Mouse (Mus musculus): ENCODE measurements at regions not wholly inside any gene's neighbourhood (a gene's known extent, or its start where the extent isn't known, plus 50 kb on each side); places are given as distances from the start of the nearest gene placed in this dataset.
A peak's percentile ranks its signal among the peaks of the same experiment; 100 is the strongest.
"Not testable (repeated sequence)": the region's sequence is repeated elsewhere in the genome, so short reads cannot be mapped to it uniquely, and the experiment has no call there.

DNA sequence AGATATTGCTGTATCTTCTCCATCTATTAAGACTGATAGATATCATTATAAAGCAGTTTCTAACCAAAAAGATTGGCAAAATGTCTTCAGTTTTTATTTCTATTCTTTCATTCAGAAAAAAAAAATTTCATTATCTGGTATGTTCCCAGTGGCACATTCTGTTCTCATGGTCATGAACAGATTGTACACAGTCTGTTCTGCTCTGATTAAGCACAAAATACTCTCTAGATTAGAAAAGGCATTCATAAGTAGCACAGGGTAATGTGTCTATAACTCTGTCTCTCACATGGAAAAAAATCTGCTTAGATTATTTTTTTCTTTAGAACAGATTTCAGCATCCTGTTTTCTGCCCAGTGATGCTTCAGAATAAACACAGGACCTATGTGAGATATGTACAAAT lies 306.3 kb upstream of the Gm21830 start:
- no peak for DNase-seq (ENCODE audit: low spot score in 2 of 2)
- intact Hi-C loops (cut with DNase I): no loop called here

DNA sequence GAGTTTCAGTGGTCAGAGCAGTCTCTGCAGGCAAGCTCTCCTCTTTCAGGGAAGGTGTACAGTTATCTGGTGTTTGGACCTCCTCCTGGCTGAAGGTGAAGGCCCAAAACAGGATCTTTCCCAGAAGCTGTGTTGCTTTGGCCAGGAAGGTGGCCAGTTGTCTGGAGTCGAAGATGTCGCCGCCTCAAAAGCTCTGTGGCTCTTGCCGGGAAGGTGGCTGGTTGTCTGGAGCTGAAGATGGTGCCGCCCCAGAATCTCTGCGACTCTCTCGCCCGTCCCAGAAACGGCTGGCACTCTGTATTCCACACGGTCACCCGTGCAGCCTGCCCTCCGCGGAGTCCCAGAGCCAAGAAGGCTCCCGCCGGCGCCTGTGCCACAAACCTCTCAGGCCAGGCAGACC lies 304.7 kb upstream of the Scn7a start:
- peak in 1 of 2 experiments; percentile 2 for DNase-seq (ENCODE audit: low spot score in 2 of 2)
- intact Hi-C loops (cut with DNase I): not testable (repeated sequence)

DNA sequence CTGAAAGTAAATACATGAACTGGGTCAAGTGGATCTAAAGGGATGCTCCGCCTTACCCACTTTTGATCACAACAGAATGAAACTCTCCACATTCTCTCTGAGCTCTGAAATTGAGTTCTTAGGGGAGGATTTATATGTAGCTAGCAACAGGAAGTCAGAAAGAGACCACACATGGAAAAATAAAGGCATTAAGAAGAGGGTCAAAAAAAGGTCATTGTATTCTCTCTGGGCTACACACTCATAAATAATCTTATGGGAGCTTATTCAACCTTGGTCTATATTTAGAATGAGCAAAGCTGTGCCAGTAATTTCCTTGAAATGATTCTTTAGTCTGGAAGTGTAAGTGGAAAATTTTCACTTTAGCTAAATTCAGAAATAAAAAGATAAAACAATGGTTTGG lies 284.2 kb upstream of the Scn7a start:
- intact Hi-C loops (cut with DNase I): no loop called here
- no peak for DNase-seq (ENCODE audit: low spot score in 2 of 2)
